Mouse (Mus musculus): ENCODE data around the gene Mavs. TPM values are rescaled to one million over a fixed set of nuclear protein-coding genes. Genes with fewer than 3 reads are reported as not detected.
"Not testable (repeated sequence)": the region's sequence is repeated elsewhere in the genome, so short reads cannot be mapped to it uniquely, and the experiment has no call there.

Gene Mavs
- polyA plus RNA-seq, 1 experiment = 47.2 TPM

DNA sequence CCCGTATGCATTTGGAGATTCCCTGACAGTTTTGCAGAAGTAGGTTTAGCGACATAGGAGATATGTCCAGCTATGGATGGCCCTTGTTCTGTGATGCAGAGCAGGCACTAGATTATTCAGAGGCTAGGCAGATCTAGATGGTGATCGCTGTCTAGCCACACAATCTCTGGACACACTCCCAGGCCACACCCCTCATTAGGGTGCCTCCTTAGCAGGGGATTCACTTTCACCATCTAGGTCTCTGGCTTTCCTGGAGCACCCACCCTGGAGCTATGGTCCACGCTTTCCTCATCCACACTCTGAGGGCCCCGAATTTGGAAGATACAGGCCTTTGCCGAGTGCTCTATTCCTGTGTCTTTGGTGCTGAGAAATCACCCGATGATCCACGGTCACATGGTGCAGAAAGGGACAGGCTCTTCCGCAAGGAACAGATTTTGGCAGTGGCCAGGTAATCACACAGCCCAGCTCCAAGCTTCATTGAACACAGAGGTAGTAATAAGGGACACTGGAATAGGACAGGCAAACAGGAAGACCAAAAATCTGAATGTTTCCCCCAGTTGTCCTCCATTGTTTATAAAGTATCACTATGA lies 22.7 kb upstream of the Mavs start:
- no peak for DNase-seq (ENCODE audit: low spot score)

DNA sequence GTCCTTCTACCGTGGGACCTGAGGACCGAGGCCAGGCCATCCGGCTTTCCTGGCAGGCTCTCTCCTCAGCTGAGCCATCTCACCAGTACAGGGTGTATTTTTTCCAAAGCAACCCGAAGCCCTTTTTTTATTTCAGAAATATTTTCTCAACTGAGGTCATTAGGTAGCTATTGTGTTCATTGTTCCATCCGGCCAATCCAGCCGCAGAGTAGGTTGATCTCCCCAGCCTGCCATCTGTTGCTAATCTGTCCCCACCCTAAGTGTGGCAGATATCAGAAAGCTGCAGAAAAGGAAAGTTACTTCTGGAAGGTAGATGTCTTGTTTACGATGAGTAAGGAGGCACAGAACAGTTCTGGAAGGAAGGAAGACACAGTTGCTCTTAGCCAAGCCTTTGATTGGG lies 20.1 kb upstream of the Mavs start:
- DNase-seq (ENCODE audit: low spot score) = no peak

DNA sequence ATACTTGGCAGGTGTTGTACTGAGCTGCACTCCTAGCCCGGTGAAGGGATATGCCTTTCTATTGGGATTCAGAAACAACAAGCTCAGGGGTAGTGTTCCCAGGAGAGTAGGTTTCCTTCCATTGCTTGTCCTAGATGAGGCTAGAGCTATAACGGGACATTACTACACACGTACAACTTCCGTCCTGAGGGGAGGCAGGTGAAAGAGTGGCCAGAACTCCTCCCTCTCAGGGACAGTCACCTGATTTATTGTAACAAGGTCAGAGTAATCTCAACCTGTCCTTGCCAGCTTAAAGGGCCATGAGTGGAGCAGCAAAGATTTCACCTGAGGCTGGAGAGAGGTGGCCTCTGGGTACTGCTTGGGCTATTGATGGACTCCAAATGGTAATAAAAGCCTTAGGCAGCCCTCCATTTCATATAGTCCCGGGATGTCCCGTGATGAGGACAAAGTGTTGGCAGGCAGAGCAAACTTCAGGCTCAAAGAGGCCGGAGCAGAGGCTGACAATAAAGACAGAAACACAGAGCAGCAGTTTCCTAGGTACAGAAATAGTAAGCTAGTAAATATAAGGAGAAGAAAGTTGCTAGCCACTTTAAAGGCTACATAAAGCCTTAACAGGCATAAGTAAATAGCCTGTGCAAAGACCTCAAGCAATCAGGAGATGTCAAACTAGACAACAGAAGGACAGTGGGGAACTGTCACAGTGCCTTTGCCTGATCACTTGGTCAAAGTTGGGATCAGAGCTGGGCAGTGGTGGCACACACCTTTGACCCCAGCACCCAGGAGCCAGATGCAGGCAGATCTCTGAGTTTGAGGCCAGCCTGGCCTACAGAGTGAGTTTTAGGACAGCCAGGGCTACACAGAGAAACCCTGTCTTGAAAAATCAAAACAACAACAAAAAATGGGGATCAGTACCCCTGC lies 17.7 kb upstream of the Mavs start:
- DNase-seq (ENCODE audit: low spot score) = no peak

GRCm38 (mm10) chr2:131220030-131220429 lies 13.8 kb upstream of the Mavs start:
- DNase-seq (ENCODE audit: low spot score) = no peak

DNA sequence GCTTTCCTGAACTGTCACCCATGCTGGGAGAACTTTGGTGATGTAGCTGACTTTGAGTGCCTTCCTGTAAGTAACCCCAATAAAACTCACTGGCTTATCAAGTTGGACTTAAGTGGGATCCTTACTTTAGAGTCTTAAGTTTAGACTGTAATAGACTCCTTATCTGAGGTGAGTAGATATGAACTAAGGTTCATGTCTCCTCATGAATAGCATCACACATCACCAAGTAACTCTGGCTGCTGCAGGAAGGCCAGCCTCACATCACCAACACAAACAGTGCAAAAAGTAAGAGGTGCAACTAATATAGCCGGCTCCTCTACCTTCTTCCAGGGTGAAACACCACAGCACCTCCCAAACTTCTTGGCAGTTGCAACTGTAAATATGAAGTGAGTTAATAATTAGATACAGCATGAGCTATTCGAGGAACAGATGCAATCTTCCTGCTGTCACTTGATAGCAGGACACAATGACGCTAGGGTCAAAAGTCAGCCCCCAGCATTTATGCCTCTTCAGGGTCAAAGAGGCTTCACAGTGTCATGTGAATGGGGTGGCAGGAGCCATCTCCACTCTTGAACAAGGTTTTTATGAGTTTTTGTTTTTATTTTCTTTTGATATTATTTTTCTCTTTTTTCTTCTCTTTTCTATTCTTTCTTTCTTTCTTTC lies 11.9 kb upstream of the Mavs start:
- DNase-seq (ENCODE audit: low spot score) = no peak

DNA sequence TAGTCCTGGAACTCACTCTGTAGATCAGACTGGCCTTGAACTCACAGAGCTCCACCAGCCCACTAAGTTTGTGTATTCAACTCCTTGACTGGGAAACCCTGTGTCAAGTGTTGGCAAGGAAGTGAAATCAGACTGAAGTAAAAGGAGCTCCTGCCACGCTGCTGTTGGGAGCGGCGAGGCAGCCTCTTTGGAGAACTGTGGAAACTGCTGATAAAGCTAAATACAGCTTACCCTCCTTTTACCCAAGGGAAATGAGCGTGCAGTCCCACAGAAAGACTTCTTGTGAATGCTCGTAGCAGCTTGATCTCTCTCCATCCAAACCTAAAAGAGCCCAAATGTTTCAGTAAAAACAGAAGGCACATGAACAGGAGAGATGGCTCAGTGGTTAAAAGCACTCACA lies 11.3 kb upstream of the Mavs start:
- no peak for DNase-seq (ENCODE audit: low spot score)

GRCm38 (mm10) chr2:131223569-131223968 lies 10.3 kb upstream of the Mavs start:
- DNase-seq (ENCODE audit: low spot score) = no peak

GRCm38 (mm10) chr2:131225178-131225577 lies 8.7 kb upstream of the Mavs start:
- DNase-seq (ENCODE audit: low spot score) = no peak

DNA sequence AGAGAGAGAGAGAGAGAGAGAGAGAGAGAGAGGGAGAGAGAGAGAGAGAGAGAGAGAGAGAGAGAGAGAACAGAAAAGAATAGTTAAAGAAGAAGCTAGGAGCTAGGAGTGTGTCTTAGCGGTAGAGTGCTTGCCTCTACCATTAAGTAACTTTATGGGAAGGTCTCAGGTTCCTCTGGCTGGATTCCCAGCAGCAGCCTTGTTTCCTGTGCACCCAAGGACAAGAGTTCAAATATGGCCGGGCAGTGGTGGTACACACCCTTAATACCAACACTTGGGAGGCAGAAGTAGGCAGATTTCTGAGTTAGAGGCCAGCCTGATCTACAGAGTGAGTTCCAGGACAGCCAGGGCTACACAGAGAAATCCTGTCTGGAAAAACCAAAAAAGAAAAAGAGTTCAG lies 7.2 kb upstream of the Mavs start:
- not testable (repeated sequence) for DNase-seq (ENCODE audit: low spot score)

DNA sequence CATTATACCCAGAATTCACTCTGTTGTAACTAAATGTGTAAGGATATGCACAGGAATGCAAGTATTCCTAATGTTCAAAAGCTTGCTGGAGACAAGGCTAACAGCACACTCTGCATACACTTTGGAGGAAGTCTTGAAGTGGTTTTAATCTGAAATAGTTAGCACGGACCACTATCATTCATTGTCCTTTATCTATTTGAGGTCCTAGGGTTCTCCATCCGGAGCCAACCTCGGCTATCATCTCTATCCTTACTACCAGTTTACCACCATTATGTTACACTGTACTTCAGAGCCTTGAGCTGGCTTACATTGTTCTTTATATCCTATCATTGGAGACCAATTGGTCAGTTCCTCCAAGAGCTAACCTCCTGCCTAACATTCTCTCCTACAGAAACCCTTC lies 6.6 kb upstream of the Mavs start:
- DNase-seq (ENCODE audit: low spot score) = no peak

GRCm38 (mm10) chr2:131232558-131232957 lies 1.3 kb upstream of the Mavs start:
- DNase-seq (ENCODE audit: low spot score) = no peak

DNA sequence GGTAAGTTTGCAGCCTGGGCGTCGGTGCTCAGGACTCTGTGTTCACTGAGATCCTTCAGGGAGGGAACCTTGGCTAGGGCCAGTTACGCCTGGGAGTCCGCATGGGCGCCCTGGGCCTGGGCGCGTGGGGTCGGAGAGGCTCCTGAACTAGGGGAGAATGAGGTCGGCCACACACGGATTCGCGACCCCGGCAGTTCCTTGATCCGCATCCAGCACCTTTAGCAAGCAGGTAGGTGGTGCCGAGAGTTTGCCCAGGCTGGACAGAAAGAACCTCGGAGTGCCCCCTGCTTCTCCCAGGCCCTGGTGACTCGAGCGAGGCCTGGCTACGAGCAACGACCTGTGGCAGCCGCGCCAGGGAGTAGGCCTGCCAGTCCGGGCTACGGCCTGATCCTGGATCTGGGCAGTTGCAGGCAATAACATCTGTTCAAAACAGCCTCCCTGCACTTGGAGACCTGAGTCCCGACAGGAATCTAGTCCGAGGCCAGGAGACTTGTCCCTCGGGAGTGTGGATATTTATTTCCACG lies 326 bp downstream of the Mavs start:
- no peak for DNase-seq (ENCODE audit: low spot score)

DNA sequence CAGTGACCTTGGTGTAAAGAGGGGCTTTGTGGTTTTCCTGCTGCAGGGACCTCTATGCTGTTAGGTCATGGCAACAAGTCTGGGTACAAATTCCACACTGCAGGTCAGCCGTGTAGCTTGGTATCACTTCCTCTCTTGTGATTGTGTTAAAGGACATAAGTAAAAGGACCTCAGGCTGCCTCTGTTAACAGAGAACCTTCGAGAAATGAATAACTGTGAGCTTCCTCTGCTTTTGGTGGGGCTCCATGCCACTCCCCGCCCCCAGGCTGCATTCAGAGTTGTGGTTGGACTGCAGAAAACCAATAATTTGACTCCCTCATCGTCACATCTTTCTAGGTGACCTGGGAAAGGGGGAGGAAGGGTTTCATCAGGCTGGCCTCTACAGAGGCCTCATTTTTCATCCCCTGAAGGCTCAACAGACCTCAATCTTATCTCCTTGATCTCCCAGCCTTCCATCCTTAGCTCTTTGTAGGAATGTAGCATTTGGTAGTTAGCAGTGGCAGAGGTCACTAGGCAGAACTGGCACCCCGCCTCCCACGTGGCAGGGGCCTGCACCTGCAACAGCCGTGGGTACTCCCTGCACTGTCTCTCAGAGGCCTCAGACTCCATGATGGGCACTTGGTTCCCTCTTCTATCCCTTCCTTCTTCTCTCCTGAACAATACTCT lies 1.2 kb downstream of the Mavs start:
- no peak for DNase-seq (ENCODE audit: low spot score)

DNA sequence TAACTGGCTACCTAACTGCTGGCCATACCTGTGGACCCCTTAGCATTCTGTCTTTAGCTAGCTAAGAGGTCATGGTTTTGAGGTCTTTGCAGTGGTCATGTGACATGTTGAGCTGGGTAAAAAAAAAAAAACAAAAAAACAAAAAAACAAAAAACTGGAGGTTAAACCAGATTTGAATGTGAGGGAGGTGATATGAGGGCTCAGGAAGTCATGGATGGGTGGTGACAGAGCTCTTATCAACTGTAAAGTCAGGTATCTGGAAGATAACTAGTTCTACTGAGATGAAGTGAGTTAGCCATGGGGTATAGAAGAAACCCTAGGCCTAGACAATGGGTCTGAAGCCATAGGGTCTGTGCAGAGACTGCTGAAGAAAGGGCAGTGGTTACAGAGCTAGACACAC lies 8.3 kb downstream of the Mavs start:
- no peak for DNase-seq (ENCODE audit: low spot score)

- no peak for DNase-seq (ENCODE audit: low spot score)
Measured at GRCm38 (mm10) chr2:131242929-131243328, 9.1 kb downstream of the Mavs start.

DNA sequence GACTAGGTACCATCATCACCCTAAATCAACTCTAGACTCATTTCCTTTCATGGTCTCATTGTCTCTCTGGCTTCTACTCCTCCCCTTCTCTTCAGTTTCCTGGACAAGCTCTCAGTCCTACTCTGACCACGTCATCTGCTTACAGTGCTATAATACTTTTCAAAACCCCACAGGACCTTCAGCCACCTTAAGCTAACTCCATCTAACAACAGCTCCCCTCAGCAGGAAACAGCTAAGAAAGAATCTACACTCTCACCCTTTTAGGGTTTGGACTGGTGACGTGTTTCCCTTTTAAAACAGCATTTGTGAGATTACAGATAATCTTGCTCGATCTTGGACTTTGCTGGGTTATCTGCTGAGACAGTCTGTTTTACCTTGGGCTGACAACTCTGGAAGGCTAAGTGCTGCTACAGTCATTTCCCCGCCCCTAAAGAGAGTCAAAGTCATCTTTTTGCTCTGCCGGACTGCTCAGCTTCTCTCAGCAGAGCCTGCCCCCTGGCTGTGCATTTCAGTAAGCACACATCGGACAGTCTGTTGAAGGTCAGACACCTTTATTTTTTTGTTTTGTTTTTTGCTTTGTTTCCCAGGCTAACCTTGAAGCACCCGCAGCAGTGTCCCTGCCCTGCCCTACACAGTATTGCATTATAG lies 19.9 kb downstream of the Mavs start:
- DNase-seq (ENCODE audit: low spot score) = no peak

GRCm38 (mm10) chr2:131254329-131254713 lies 20.5 kb downstream of the Mavs start:
- no peak for DNase-seq (ENCODE audit: low spot score)

DNA sequence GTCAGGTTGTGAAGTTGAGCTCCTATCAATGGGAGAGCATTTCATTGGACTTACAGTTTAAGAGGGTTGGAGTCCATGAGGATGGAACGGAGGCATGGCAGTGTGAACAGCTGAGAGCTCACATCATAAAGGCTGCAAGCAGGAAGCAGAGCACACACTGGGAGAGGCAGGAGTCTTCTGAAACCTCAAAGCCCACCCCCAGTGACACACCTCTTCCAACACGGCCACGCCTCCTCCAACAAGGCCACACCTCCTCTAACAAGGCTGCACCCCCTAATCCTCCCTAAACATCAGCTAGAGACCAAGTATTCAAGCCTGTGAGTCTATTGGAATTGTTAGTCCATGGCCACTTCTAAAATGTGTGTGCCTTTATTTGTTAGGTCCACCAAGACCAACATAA lies 21.9 kb downstream of the Mavs start:
- DNase-seq (ENCODE audit: low spot score) = no peak

DNA sequence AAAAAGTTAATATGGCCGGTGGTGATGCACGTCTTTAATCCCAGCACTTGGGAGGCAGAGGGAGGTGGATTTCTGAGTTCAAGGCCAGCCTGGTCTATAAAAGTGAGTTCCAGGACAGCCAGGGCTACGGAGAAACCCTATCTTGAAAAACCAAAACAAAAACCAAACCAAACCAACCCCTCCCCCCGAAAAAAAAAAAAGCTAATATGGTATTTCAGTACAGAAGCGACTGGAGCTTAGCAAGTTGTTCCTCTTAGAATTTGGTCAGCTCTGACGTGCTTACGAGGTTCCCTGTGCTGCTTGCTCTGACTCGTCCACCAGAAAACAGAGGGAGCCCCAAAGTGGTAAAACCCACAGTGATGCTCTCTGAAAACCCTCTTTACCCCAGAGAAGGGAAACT lies 24.8 kb downstream of the Mavs start:
- DNase-seq (ENCODE audit: low spot score) = no peak

- DNase-seq (ENCODE audit: low spot score) = no peak
Measured at GRCm38 (mm10) chr2:131260544-131261307, 26.9 kb downstream of the Mavs start.

Measured in urinary bladder, adult 2 months (tissue).